Mouse (Mus musculus) midbrain, embryonic 12.5 days (tissue): ENCODE results near the gene Clcnkb. TPM values are rescaled to one million over a fixed set of nuclear protein-coding genes. Genes with fewer than 3 reads are reported as not detected.

Experiments
- ATAC-seq: fragments of 200-750 bp; cut with Nextera tagmentation; 2 replicates; pipeline ENCODE4 v1.8.0; 2017; ENCODE audit warnings: low read depth, moderate TSS enrichment, moderate library complexity; ENCODE audit not compliant: low FRiP score
- H3K27ac ChIP-seq: fragments of 300-500 bp; sonication (generic); replicated peaks from 2 replicates; pipeline ENCODE4 v1.5.1; 2016; ENCODE audit warnings: mild to moderate bottlenecking
- H3K27me3 ChIP-seq: fragments of 300-500 bp; sonication (generic); 2 replicates; pipeline ENCODE4 v1.6.1; 2016; ENCODE audit warnings: mild to moderate bottlenecking
- H3K36me3 ChIP-seq: fragments of 300-500 bp; sonication (generic); 2 replicates; pipeline ENCODE4 v1.6.1; 2016
- H3K4me1 ChIP-seq: fragments of 300-500 bp; sonication (generic); 2 replicates; pipeline ENCODE4 v1.6.1; 2016
- H3K4me2 ChIP-seq: fragments of 300-500 bp; sonication (generic); replicated peaks from 2 replicates; pipeline ENCODE4 v1.6.1; 2016; ENCODE audit warnings: mild to moderate bottlenecking, moderate library complexity
- H3K4me3 ChIP-seq: fragments of 300-500 bp; sonication (generic); 2 replicates; pipeline ENCODE4 v1.5.1; 2016; ENCODE audit warnings: mild to moderate bottlenecking
- H3K9ac ChIP-seq: fragments of 300-500 bp; sonication (generic); replicated peaks from 2 replicates; pipeline ENCODE4 v1.6.1; 2016; ENCODE audit warnings: mild to moderate bottlenecking, moderate library complexity
- H3K9me3 ChIP-seq: fragments of 300-500 bp; sonication (generic); 2 replicates; pipeline ENCODE4 v1.6.1; 2016; ENCODE audit warnings: mild to moderate bottlenecking
- WGBS: fragments of 180-500 bp; shearing (Covaris S2); methylation state at CpG from one replicate; pipeline ENCODE4 v1.1.7; 2016; 5-methylcytosine and 5-hydroxymethylcytosine counted together
- polyA plus RNA-seq: library from polyadenylated mRNA; unstranded; fragments of >200 nt; fragmentation: Nextera tagmentation; extraction: Ambion mirVana; gene quantifications from 2 replicates; pipeline ENCODE4 v1.2.1, GENCODE M21; 2016

Clcnkb gene
- polyA plus RNA-seq, 1 experiment from 2014 or later, result not detected

DNA sequence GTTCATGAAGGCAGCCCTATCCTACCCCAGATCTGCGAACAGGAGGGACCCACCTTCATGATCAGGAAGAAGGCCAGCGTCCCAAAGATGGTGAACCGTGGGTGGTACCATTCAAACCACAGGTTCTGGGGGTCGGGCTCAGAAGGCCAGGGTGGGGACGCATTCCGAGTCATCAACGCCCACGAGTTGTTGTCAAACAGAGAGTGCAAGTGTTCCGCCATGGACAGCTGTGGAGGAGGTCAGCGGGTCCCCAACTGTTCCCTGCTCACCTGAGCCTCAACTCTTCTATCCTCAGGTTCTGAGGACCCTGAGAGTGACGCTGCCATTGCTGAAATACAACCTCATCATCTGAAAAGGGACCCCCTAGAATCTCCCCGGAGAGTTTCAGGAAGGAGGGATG is 24.5 kb downstream of the Clcnkb start:
- Histone ChIP-seq H3K9me3 (no peaks in the 10 kb centered on the region), H3K4me2 (no peak overlapping the region), H3K27me3 (peaks cover 22% of the 10 kb centered on the region), H3K4me1 (no peaks in the 10 kb centered on the region), H3K9ac (no peak overlapping the region), H3K36me3 (no peaks in the 10 kb centered on the region), H3K4me3 (no peak overlapping the region), H3K27ac (no peak overlapping the region)
- ATAC-seq, result no peak
- WGBS, result 79% methylated on average over 12 of the region's 12 CpGs

DNA sequence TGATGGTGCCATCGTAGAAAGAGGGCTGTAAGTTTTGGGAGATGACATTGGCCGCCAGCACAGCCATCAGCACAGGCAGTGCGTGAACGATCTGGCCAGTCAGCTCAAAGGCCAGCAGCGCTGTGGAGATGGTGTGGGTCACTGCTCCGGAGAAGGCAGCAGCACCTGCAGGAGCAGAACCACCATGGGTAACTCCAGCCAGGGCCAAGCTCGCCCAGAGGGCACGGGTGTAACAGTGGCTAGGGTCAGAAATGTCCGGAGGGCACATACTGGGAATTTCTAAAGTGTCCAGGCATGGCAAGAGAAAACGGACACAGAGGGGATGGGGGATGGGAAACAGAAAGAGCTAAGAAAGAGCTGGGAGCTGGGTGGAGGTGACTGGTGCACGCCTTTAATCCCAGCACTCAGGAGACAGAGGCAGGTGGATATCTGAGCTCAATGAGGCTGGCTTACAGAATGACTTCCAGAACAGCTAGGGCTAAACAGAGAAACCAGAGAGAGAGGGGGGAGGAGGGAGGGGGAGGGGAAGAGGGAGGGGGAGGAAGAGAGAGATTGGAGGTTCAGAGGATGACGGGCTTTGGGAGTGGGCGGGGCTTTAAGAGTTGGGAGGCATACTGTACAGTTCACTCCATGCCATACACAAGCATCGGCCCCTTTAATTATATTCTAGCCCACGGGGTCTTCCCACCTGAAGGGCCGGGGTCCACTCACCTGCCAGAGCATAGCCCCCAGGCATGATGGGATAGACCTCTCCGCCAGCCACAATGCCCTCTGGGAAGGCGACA is 26.3 kb downstream of the Clcnkb start:
- ATAC-seq, result no peak

DNA sequence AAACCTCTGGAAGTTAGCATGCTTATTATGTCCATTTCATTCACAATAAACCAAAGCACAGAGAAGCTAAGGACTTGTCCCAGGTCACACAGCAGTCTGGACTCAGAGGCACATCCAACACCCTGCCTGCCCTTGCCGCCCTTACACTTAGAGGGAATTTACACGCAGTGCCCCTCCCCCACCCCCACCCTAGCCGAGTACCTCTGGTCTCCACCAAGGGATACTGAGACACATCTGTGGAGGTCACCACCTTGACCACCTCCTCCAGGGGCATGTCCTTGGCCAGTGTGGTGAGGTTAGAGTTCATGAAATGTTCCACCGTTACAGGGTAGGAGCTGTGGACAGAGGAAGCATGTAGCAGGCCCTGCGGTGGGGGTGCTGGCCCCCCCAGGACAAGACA is 27.9 kb downstream of the Clcnkb start:
- Histone ChIP-seq H3K4me1 (peaks cover 6% of the 10 kb centered on the region; the same call in 1 of the 2 replicates), H3K4me3 (no peak overlapping the region), H3K9me3 (no peaks in the 10 kb centered on the region), H3K27ac (no peak overlapping the region), H3K27me3 (peaks cover 27% of the 10 kb centered on the region), H3K9ac (no peak overlapping the region), H3K4me2 (no peak overlapping the region), H3K36me3 (no peaks in the 10 kb centered on the region)
- 68% methylated on average over 5 of the region's 5 CpGs for WGBS
- no peak; the same call in 1 of the 2 replicates for ATAC-seq

More for the DNA sequence above, 26.3 kb downstream of the Clcnkb start:
- Histone ChIP-seq H3K9ac (no peak overlapping the region), H3K27ac (no peak overlapping the region), H3K4me2 (no peak overlapping the region), H3K27me3 (peaks cover 13% of the 10 kb centered on the region), H3K4me3 (no peak overlapping the region), H3K36me3 (no peaks in the 10 kb centered on the region), H3K4me1 (peaks cover 2% of the 10 kb centered on the region; the same call in 1 of the 2 replicates), H3K9me3 (no peaks in the 10 kb centered on the region)
- WGBS, result 76% methylated on average over 18 of the region's 18 CpGs

DNA sequence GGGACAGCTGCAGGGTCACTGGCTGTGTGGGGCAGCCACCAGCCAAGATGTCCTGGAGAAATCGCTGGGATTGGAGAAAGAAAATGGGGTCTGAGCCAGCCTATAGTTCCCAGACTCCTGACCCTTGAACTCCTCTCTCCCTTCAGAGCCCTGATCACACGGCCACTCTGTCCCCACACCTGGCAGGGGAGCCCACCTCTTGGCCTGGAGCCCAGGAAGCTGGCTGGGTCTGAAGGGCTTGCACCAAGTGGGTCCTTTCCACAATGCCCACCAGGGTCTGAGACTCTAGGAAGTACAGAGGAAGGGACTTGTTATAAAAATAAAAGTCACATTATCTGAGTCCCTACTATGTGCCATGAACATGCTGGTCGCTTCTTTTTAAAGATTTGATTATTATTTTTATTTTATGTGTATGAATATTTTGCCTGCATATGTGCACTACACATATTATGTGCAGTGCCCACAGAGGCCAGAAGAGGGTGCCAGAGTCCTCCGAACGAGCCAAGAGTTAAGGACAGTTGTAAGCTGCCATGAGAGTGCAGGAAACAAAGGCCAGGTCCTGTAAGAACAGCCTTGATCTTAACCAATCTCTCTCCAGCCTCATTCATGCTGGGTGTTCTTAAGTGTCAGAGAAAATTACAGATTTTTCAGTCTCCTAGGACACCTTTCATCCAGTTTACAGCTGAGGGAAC is 28.6 kb downstream of the Clcnkb start:
- H3K27ac ChIP-seq, result no peak overlapping the region
- H3K36me3 ChIP-seq, result no peaks in the 10 kb centered on the region
- H3K9me3 ChIP-seq, result no peaks in the 10 kb centered on the region
- peak; percentile 55 for ATAC-seq
- H3K27me3 ChIP-seq, result peaks cover 34% of the 10 kb centered on the region
- WGBS, result 17% methylated on average over 5 of the region's 5 CpGs
- H3K9ac ChIP-seq, result no peak overlapping the region
- H3K4me1 ChIP-seq, result peaks cover 13% of the 10 kb centered on the region; the same call in 1 of the 2 replicates
- H3K4me2 ChIP-seq, result no peak overlapping the region
- no peak overlapping the region for H3K4me3 ChIP-seq

DNA sequence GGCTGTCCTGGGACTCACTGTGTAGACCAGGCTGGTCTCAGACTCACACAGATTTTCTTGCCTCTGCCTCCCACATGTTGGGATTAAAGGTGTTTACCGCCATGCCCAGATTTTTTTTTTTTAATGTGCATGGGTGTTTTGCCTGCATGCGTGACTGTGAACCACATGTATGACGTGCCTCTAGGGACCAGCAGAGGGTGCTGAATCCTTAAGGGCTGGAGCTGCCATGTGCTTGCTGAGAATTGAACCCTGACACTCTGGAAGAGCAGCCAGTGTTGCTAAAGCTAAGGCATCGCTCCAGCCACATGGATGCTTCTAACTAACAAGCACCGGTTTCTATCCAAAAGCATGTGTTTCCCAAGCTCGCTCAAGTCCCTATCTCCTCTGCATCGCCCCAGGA is 29.7 kb downstream of the Clcnkb start:
- Histone ChIP-seq H3K4me2 (no peak overlapping the region), H3K4me1 (peaks cover 15% of the 10 kb centered on the region; the same call in 1 of the 2 replicates), H3K9ac (no peak overlapping the region), H3K27ac (no peak overlapping the region), H3K9me3 (no peaks in the 10 kb centered on the region), H3K36me3 (no peaks in the 10 kb centered on the region), H3K27me3 (peaks cover 45% of the 10 kb centered on the region), H3K4me3 (no peak overlapping the region)
- WGBS, result 66% methylated on average over 7 of the region's 7 CpGs
- ATAC-seq, result no peak

DNA sequence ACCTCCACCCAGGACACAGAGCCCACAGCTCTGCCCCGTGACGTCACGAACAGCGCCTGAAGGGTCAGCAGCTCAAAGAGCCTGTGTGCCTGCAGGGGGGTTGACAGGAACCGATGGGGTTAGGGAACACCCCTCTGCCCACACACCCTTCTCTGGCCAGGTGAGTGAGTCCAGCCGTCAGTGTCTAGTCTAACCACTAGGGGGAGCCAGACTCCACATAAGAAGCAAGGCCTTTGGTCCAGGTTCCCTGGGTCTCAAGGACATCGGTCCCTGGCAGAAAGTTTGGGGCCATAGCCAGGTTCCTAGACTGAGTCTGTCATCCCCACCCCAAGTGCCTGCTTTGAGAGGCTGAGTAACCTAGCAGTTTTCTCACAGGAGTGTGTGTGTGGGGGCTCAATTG is 30.5 kb downstream of the Clcnkb start:
- peaks cover 54% of the 10 kb centered on the region for H3K27me3 ChIP-seq
- H3K4me1 ChIP-seq, result peaks cover 15% of the 10 kb centered on the region; the same call in 1 of the 2 replicates
- no peaks in the 10 kb centered on the region for H3K36me3 ChIP-seq
- no peak overlapping the region for H3K4me2 ChIP-seq
- no peaks in the 10 kb centered on the region for H3K9me3 ChIP-seq
- ATAC-seq, result no peak
- no peak overlapping the region for H3K27ac ChIP-seq
- no peak overlapping the region for H3K4me3 ChIP-seq
- WGBS, result 2% methylated on average over 7 of the region's 7 CpGs
- H3K9ac ChIP-seq, result no peak overlapping the region

DNA sequence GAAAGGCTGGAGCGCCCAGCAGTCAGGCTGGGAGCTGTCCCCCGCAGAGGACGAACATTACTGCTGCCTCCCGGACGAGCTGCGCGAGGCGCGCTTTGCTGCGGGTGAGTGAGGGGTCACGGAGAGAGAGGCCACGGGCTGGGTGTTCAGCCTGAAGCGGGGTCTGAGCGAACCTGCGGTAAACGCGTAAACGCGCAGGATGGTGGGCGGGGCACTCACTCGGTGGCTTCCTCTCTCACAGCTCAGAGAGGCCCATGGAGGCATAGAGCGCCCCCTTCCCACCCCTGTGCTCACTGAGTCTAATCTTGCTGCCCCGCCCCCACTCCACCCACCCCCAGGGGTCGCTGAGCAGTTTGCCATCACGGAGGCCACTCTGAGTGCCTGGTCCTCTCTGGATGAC is 33.4 kb downstream of the Clcnkb start:
- 2% methylated on average over 21 of the region's 25 CpGs for WGBS
- Histone ChIP-seq H3K4me3 (peak overlapping the region; percentile 40), H3K27ac (no peak overlapping the region), H3K4me1 (peaks cover 15% of the 10 kb centered on the region; the same call in 1 of the 2 replicates), H3K4me2 (peak overlapping the region; percentile 66), H3K27me3 (peaks cover 58% of the 10 kb centered on the region), H3K9me3 (no peaks in the 10 kb centered on the region), H3K9ac (peak overlapping the region; percentile 46; the same call in 1 of the 2 replicates), H3K36me3 (no peaks in the 10 kb centered on the region)
- ATAC-seq, result no peak

DNA sequence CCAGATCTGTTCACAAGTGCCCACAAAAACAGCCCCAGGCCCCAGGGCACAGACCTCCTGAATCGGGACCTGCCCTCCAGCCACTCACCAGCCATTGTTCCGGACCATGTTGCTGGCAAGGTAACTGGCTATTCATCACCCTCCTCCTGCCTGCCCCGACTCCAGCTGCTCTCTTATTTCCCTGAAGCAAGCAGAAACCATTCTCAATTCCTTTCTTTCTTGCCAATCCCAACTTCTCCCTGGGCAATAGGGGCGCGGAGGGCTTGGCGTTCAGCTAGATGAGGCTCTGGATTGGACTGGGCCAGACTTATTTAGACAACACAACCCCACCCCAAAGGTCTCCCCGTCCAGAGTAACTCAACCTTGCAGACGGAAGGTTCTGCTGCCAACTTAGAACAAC is 36.1 kb downstream of the Clcnkb start:
- H3K9ac ChIP-seq, result no peak overlapping the region
- no peaks in the 10 kb centered on the region for H3K36me3 ChIP-seq
- no peaks in the 10 kb centered on the region for H3K9me3 ChIP-seq
- WGBS, result 68% methylated on average over 8 of the region's 8 CpGs
- no peak overlapping the region for H3K4me3 ChIP-seq
- ATAC-seq, result no peak
- no peak overlapping the region for H3K27ac ChIP-seq
- H3K4me2 ChIP-seq, result no peak overlapping the region
- peaks cover 14% of the 10 kb centered on the region; the same call in 1 of the 2 replicates for H3K4me1 ChIP-seq
- peaks cover 49% of the 10 kb centered on the region for H3K27me3 ChIP-seq

DNA sequence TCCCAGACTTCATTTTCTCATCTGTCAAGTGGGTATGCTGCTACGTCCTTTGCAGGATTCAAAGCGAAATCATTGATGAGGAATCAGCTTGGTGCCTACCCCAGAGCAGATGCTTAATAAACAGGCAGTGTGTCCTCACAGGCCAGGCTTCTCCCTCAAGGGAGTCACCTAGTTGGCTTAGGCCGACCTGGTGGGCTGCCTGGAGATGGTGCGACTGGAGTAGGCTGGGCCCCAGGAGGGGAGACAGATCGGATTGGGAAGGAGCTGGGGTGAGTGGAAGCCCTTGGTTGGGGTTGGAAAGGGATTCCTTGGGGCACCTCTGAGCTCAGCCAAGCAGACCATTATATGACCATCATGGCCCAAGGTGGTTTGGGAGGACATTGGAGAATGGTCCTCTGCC is 43.4 kb downstream of the Clcnkb start:
- H3K9ac ChIP-seq, result no peak overlapping the region
- no peak for ATAC-seq
- H3K36me3 ChIP-seq, result no peaks in the 10 kb centered on the region
- H3K4me3 ChIP-seq, result no peak overlapping the region
- WGBS, result 92% methylated on average over 5 of the region's 5 CpGs
- H3K4me2 ChIP-seq, result no peak overlapping the region
- peaks cover 33% of the 10 kb centered on the region for H3K27me3 ChIP-seq
- no peak overlapping the region for H3K27ac ChIP-seq
- H3K9me3 ChIP-seq, result no peaks in the 10 kb centered on the region
- peaks cover 10% of the 10 kb centered on the region for H3K4me1 ChIP-seq

DNA sequence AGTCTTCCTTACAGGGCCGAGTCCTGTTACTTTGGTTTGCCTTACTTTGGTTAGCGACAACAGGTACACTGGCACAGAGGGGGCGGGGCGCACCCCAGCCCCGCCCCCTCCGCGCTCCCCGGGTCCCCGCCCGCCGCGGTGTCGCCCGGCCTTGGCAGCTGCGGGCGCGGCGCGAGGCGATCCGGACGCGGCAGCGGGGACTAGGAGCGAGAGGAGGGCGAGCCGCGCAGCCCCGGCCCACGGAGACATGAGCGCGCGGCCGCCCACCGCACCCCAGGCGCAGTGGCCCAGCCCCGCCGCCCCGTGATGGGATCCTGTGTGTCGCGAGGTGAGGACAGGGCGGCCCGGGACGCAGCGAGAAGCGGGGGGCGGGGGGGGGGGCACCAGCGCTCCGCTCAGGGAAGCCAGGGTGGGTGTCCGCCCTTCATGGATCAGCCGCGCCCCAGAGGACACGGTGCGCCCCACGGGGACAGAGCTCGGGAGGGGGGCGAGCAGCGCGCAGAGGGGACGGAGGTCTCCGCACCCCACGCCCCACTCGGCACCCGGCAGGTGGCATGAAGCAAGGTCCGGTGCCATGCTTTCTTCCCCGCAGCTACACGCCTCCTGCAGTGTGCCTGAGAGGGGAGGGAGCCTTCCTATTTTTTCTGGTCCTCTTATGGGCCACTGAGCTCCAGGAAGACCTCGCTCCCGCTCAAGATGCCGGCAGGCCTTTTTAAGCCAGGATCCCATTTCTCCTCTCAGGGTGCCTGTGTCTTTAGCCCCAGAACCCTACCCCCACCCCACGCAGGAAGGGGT is 47.6 kb downstream of the Clcnkb start, which contains the start of gene Fam131c:
Gene Fam131c, plus strand, starts transcription at position 224 of the 795 bp plus-strand sequence.
- ATAC-seq, result peak; percentile 54
- H3K4me2 ChIP-seq, result peak within 1 kb of the TSS; percentile 100
- peak within 1 kb of the TSS; percentile 66 for H3K4me3 ChIP-seq
- H3K9ac ChIP-seq, result peak within 1 kb of the TSS; percentile 71
- no peak within 1 kb of the TSS for H3K27ac ChIP-seq
- 1% methylated on average over 51 of the region's 71 CpGs for WGBS
- peaks cover 74% of the 10 kb centered on the region for H3K27me3 ChIP-seq
- H3K9me3 ChIP-seq, result no peaks in the 10 kb centered on the region
- H3K36me3 ChIP-seq, result no peaks in the 10 kb centered on the region
- peaks cover 10% of the 10 kb centered on the region for H3K4me1 ChIP-seq

DNA sequence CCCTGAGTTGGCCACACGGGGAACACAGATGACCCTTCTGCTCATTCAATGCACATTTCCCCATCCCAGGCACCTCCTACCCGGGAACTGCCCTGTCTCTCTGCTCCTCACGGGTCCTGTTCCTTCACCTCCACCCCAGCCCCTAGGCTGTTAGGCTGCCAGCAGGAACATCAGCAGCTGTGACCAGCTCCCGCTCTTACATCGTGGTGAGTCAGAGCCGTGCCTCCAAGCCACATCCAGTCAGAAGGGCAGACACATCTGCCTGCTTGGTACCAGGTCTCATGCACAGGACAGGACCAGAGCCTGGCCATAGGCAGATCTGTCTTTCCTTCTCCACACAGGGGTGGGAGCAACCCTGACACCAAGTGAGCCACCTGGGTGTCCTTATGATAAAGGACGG is 49.9 kb downstream of the Clcnkb start:
- no peaks in the 10 kb centered on the region for H3K36me3 ChIP-seq
- no peak overlapping the region for H3K27ac ChIP-seq
- H3K4me3 ChIP-seq, result no peak overlapping the region
- H3K9ac ChIP-seq, result no peak overlapping the region
- peaks cover 88% of the 10 kb centered on the region for H3K27me3 ChIP-seq
- WGBS, result 64% methylated on average over 7 of the region's 7 CpGs
- no peak for ATAC-seq
- H3K9me3 ChIP-seq, result no peaks in the 10 kb centered on the region
- no peak overlapping the region for H3K4me2 ChIP-seq
- H3K4me1 ChIP-seq, result peaks cover 13% of the 10 kb centered on the region
